Mouse (Mus musculus): Measurements from ENCODE around the gene Mrgprg. TPM values are rescaled to one million over a fixed set of nuclear protein-coding genes. Genes with fewer than 3 reads are reported as not detected.

The Mrgprg gene
- polyA plus RNA-seq, 1 experiment, result not detected

DNA sequence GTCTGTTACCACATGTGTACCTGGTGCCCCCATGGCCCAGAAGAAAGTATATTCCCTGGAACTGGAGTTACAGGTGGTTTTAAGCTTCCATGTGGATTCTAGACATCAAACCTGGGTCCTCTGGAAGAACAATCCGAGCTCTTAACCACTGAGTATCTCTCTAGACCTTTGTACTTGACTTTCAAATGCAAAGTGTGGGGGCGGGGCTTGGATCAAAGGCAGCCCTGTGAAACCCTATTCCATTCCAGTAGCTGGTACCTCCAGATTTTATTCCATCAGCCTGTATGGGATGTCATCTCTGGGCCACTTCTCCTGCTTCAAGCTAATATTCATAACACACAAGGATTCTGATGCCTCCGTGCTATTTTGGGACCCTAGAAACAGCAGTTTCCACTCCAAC, 9.3 kb upstream of the Mrgprg start:
- Histone ChIP-seq H3K9ac (ENCODE audit: low read depth, poor library complexity, severe bottlenecking) (no peak overlapping the region), H3K36me3 (ENCODE audit: control insufficient read depth, insufficient read depth, low read length, poor library complexity, severe bottlenecking) (no peaks in the 10 kb centered on the region), H3K4me3 (ENCODE audit: low read depth, low read length) (no peak overlapping the region), H3K4me1 (ENCODE audit: control insufficient read depth, insufficient read depth, low read length) (no peaks in the 10 kb centered on the region), H3K27me3 (ENCODE audit: control insufficient read depth, insufficient read depth, low read length, poor library complexity, severe bottlenecking) (no peaks in the 10 kb centered on the region), H3K27ac (ENCODE audit: insufficient read depth, low read length) (no peak overlapping the region), H3K9me3 (replicated peaks; ENCODE audit: control insufficient read depth, insufficient read depth, low read length, poor library complexity, severe bottlenecking) (no peaks in the 10 kb centered on the region)
- TF ChIP-seq CTCF (IDR thresholded peaks at IDR 0.05; ENCODE audit: low read depth, low read length), result no peak
- no peak for TF ChIP-seq POLR2A (IDR thresholded peaks at IDR 0.05; ENCODE audit: insufficient read depth, low read length)
- TF ChIP-seq EP300 (IDR thresholded peaks at IDR 0.05; ENCODE audit: insufficient read depth, low read depth, low read length), result no peak

DNA sequence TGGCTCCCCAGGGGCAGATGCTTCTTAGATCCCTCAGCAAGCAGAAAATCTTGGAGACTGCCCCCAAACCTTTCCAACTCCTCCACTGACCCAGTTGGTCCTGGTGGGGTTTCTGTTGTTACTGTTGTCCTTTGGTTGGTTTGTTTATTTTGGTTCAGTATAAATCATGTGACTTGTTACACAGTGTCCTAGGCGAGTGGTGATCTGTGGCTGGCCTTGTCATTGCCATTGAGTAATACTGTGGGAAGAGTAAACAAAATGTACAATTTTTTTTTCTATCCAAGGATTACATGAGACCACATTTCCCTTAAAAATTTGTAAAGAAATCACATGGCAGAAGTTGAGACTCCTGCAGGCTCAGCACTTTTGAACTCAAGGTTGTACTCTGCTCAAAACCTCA, 2.7 kb upstream of the Mrgprg start:
- H3K9me3 ChIP-seq (replicated peaks; ENCODE audit: control insufficient read depth, insufficient read depth, low read length, poor library complexity, severe bottlenecking), result no peaks in the 10 kb centered on the region
- no peak overlapping the region for H3K27ac ChIP-seq (ENCODE audit: insufficient read depth, low read length)
- H3K4me3 ChIP-seq (ENCODE audit: low read depth, low read length), result no peak overlapping the region
- no peaks in the 10 kb centered on the region for H3K4me1 ChIP-seq (ENCODE audit: control insufficient read depth, insufficient read depth, low read length)
- TF ChIP-seq POLR2A (IDR thresholded peaks at IDR 0.05; ENCODE audit: insufficient read depth, low read length) (no peak), EP300 (IDR thresholded peaks at IDR 0.05; ENCODE audit: insufficient read depth, low read depth, low read length) (no peak), CTCF (IDR thresholded peaks at IDR 0.05; ENCODE audit: low read depth, low read length) (no peak)
- H3K9ac ChIP-seq (ENCODE audit: low read depth, poor library complexity, severe bottlenecking), result no peak overlapping the region
- H3K27me3 ChIP-seq (ENCODE audit: control insufficient read depth, insufficient read depth, low read length, poor library complexity, severe bottlenecking), result no peaks in the 10 kb centered on the region
- H3K36me3 ChIP-seq (ENCODE audit: control insufficient read depth, insufficient read depth, low read length, poor library complexity, severe bottlenecking), result no peaks in the 10 kb centered on the region

DNA sequence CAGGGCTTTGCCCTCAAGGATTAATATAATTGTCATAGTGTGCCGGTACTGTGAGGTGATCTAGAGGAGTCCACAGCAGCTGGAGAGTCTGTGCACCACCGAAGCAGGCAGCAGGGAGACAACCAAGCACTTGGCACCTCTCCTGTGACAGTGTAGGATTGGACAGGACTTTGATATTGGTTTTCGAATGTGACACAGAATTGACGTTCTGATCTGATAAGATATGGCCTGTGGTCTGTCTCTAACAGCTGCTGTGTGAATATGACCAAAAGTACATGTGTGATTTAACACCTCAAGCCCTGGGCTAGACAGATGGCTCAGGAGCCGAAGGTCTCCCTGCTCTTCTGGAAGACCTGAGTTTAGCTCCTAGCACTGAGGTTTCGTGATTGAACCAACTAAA, 1.5 kb upstream of the Mrgprg start:
- Histone ChIP-seq H3K36me3 (ENCODE audit: control insufficient read depth, insufficient read depth, low read length, poor library complexity, severe bottlenecking) (no peaks in the 10 kb centered on the region), H3K9me3 (replicated peaks; ENCODE audit: control insufficient read depth, insufficient read depth, low read length, poor library complexity, severe bottlenecking) (no peaks in the 10 kb centered on the region), H3K4me1 (ENCODE audit: control insufficient read depth, insufficient read depth, low read length) (no peaks in the 10 kb centered on the region), H3K4me3 (ENCODE audit: low read depth, low read length) (no peak overlapping the region), H3K9ac (ENCODE audit: low read depth, poor library complexity, severe bottlenecking) (no peak overlapping the region), H3K27me3 (ENCODE audit: control insufficient read depth, insufficient read depth, low read length, poor library complexity, severe bottlenecking) (no peaks in the 10 kb centered on the region), H3K27ac (ENCODE audit: insufficient read depth, low read length) (no peak overlapping the region)
- TF ChIP-seq CTCF (IDR thresholded peaks at IDR 0.05; ENCODE audit: low read depth, low read length) (no peak), EP300 (IDR thresholded peaks at IDR 0.05; ENCODE audit: insufficient read depth, low read depth, low read length) (no peak), POLR2A (IDR thresholded peaks at IDR 0.05; ENCODE audit: insufficient read depth, low read length) (no peak)

DNA sequence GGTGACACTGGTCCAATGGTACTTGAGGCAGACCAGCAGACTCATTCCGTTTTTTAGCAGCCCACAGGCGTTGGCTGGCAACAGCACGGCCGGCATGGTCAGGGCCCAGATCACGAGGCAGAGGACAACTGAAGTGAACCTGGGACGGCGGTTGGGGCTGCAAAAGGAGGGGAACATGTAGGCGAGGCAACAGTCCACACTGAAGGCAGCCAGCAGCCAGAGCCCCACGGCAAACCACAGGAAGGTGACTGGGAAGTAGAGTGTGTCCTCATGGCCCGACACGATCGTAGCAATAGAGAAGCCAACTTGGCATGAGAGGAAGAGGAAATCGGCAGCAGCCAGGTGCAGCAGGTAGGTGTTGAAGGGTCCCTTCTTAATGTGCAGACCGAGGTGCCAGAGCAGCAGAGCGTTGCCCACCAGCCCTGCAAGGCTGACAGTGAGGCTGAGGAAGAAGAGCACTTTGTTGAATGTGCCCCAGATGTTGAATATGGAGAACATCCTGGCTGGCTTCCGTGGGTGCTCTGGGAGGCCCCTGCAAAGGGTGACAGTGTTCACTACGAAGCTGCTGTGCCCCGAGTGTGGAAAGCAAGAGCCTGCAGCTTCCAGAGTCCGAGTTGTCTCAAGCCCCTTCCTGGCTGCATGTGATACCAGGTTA, 1.8 kb downstream of the Mrgprg start:
- no peak overlapping the region for H3K27ac ChIP-seq (ENCODE audit: insufficient read depth, low read length)
- H3K4me3 ChIP-seq (ENCODE audit: low read depth, low read length), result no peak overlapping the region
- no peak overlapping the region for H3K9ac ChIP-seq (ENCODE audit: low read depth, poor library complexity, severe bottlenecking)

DNA sequence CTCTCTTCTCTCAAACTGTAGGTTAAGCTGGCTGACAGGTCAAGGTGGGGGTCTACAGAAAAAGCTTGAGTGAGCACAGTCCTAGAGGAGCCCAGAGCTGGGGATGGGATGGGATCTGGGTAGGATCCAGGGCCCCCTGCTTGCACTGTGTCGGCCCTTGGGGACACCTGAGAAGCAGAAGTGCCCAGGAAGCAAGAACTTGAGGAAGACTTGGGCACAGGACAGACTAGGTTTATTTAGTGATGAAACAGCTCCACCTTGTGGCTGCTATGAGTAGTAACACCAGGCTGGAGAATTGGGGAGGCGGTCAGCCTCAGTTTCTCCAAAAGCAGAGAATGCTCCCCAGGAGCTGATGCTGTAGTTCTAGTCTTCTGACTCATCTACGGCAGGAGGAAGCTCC, 3.0 kb downstream of the Mrgprg start:
- TF ChIP-seq POLR2A (IDR thresholded peaks at IDR 0.05; ENCODE audit: insufficient read depth, low read length), result no peak
- no peak for TF ChIP-seq EP300 (IDR thresholded peaks at IDR 0.05; ENCODE audit: insufficient read depth, low read depth, low read length)
- TF ChIP-seq CTCF (IDR thresholded peaks at IDR 0.05; ENCODE audit: low read depth, low read length), result peak; percentile 34
- no peak overlapping the region for H3K27ac ChIP-seq (ENCODE audit: insufficient read depth, low read length)
- H3K4me3 ChIP-seq (ENCODE audit: low read depth, low read length), result no peak overlapping the region
- no peaks in the 10 kb centered on the region for H3K4me1 ChIP-seq (ENCODE audit: control insufficient read depth, insufficient read depth, low read length)
- H3K36me3 ChIP-seq (ENCODE audit: control insufficient read depth, insufficient read depth, low read length, poor library complexity, severe bottlenecking), result no peaks in the 10 kb centered on the region
- no peaks in the 10 kb centered on the region for H3K27me3 ChIP-seq (ENCODE audit: control insufficient read depth, insufficient read depth, low read length, poor library complexity, severe bottlenecking)
- H3K9me3 ChIP-seq (replicated peaks; ENCODE audit: control insufficient read depth, insufficient read depth, low read length, poor library complexity, severe bottlenecking), result no peaks in the 10 kb centered on the region
- H3K9ac ChIP-seq (ENCODE audit: low read depth, poor library complexity, severe bottlenecking), result no peak overlapping the region

More for the DNA sequence above, 1.8 kb downstream of the Mrgprg start:
- no peaks in the 10 kb centered on the region for H3K9me3 ChIP-seq (replicated peaks; ENCODE audit: control insufficient read depth, insufficient read depth, low read length, poor library complexity, severe bottlenecking)
- H3K27me3 ChIP-seq (ENCODE audit: control insufficient read depth, insufficient read depth, low read length, poor library complexity, severe bottlenecking), result no peaks in the 10 kb centered on the region
- H3K36me3 ChIP-seq (ENCODE audit: control insufficient read depth, insufficient read depth, low read length, poor library complexity, severe bottlenecking), result no peaks in the 10 kb centered on the region
- TF ChIP-seq EP300 (IDR thresholded peaks at IDR 0.05; ENCODE audit: insufficient read depth, low read depth, low read length) (no peak), CTCF (IDR thresholded peaks at IDR 0.05; ENCODE audit: low read depth, low read length) (no peak), POLR2A (IDR thresholded peaks at IDR 0.05; ENCODE audit: insufficient read depth, low read length) (no peak)
- H3K4me1 ChIP-seq (ENCODE audit: control insufficient read depth, insufficient read depth, low read length), result no peaks in the 10 kb centered on the region

DNA sequence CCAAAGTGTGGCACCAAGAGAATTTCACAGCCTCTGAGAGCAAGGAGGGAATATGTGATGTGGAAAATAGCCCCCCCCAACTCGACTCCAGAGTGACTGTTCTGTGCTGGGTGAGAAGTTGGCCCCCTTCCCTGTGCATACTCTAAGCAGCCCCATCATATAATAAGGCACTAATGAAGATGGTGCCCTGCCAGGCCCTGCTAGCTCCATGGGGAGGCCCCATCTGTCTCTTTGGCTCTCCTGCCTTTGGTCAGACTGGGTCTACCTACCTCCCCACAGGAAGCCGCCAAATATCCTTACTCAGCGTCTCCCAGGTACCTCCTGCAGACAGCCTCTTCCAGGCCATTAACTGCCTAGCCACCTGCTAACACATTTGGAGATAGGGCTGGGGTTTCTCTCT, 7.8 kb downstream of the Mrgprg start:
- no peaks in the 10 kb centered on the region for H3K4me1 ChIP-seq (ENCODE audit: control insufficient read depth, insufficient read depth, low read length)
- H3K9ac ChIP-seq (ENCODE audit: low read depth, poor library complexity, severe bottlenecking), result no peak overlapping the region
- H3K9me3 ChIP-seq (replicated peaks; ENCODE audit: control insufficient read depth, insufficient read depth, low read length, poor library complexity, severe bottlenecking), result no peaks in the 10 kb centered on the region
- H3K27ac ChIP-seq (ENCODE audit: insufficient read depth, low read length), result no peak overlapping the region
- no peaks in the 10 kb centered on the region for H3K27me3 ChIP-seq (ENCODE audit: control insufficient read depth, insufficient read depth, low read length, poor library complexity, severe bottlenecking)
- no peaks in the 10 kb centered on the region for H3K36me3 ChIP-seq (ENCODE audit: control insufficient read depth, insufficient read depth, low read length, poor library complexity, severe bottlenecking)
- no peak for TF ChIP-seq POLR2A (IDR thresholded peaks at IDR 0.05; ENCODE audit: insufficient read depth, low read length)
- TF ChIP-seq CTCF (IDR thresholded peaks at IDR 0.05; ENCODE audit: low read depth, low read length), result no peak
- no peak for TF ChIP-seq EP300 (IDR thresholded peaks at IDR 0.05; ENCODE audit: insufficient read depth, low read depth, low read length)
- no peak overlapping the region for H3K4me3 ChIP-seq (ENCODE audit: low read depth, low read length)
